ENCODE assay signal across 21 mouse cellular contexts in the genomic region with DNA sequence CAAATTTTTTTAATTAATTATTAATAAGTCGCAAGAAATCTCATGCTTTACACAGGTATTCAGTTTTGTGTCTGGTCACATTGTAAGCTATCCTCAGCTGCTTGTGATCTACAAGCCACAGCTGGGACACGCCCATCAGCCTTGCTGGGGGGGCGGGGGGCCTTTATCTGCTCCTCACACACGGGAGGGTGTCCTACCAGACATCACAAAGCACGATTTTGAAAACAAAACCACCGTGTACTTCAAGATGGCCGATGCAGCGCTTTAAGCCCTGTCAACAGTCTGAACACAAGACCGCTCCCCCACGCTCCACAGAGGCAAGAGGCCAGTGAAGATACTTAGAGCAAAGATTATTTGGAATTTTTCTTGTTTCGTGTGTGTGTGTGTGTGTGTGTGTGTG. TPM values are rescaled to one million over a fixed set of nuclear protein-coding genes. Genes with fewer than 3 reads are reported as not detected.
DNase-seq lines count a peak whose midpoint lies in the region; ATAC-seq and TF ChIP-seq lines count a peak whose summit lies in the region.
"Had no signal": no experiment of that assay in that cellular context is flagged by ENCODE, and none has a peak within 500 bp of the region (broad histone marks: within the 10 kb centered on the region; RNA-seq: fewer than 3 reads in every experiment).

No protein-coding gene starts in this region.

- no peak overlapping the region for H3K9ac ChIP-seq in intestine, embryonic 15.5 days
- no peak overlapping the region for H3K9ac ChIP-seq in intestine, postnatal 0 days (ENCODE audit: low read depth, low read length)
- H3K9ac ChIP-seq: forebrain, embryonic 15.5 days; hindbrain, embryonic 15.5 days; limb, embryonic 15.5 days; neural tube, embryonic 12.5 days had no signal

- DNase-seq in c-Kit-positive CD71-negative TER-119-negative erythroid progenitor cells, embryonic 14.5 days (ENCODE audit: low read depth), result peak; percentile 24
- DNase-seq in liver, result peak; percentile 97
- peak; percentile 16 to 58 for DNase-seq in spleen, postnatal 10 days (ENCODE audit: low spot score in 2 of 2)
- no peak for DNase-seq in layer of hippocampus, adult 8-10 months (ENCODE audit: low spot score in 2 of 2)
- no peak for DNase-seq in embryonic facial prominence, embryonic 10.5 days (ENCODE audit: low spot score)
- no peak for DNase-seq in urinary bladder, adult 2 months (ENCODE audit: low spot score)
- DNase-seq: cerebellum, adult 9-10 months; kidney, adult 8-10 months; lung, postnatal 4 days had no signal

- no peak overlapping the region for H3K4me2 ChIP-seq in intestine, embryonic 15.5 days (replicated peaks)
- no peak overlapping the region for H3K4me2 ChIP-seq in intestine, postnatal 0 days (replicated peaks; ENCODE audit: low read depth)
- H3K4me2 ChIP-seq: forebrain, embryonic 15.5 days; hindbrain, embryonic 15.5 days; limb, embryonic 15.5 days; neural tube, embryonic 12.5 days had no signal

- no peaks in the 10 kb centered on the region for H3K4me1 ChIP-seq in intestine, embryonic 15.5 days (replicated peaks)
- no peaks in the 10 kb centered on the region for H3K4me1 ChIP-seq in intestine, postnatal 0 days (replicated peaks; ENCODE audit: control insufficient read depth, insufficient read depth, low read length)
- H3K4me1 ChIP-seq in embryonic facial prominence, embryonic 10.5 days, result peaks cover 6% of the 10 kb centered on the region
- H3K4me1 ChIP-seq: neural tube, embryonic 12.5 days had no signal

- H3K36me3 ChIP-seq in intestine, embryonic 15.5 days, result no peaks in the 10 kb centered on the region
- no peaks in the 10 kb centered on the region for H3K36me3 ChIP-seq in intestine, postnatal 0 days (ENCODE audit: control insufficient read depth, insufficient read depth)
- no peaks in the 10 kb centered on the region for H3K36me3 ChIP-seq in embryonic facial prominence, embryonic 10.5 days (replicated peaks)
- H3K36me3 ChIP-seq: forebrain, embryonic 15.5 days; hindbrain, embryonic 15.5 days; limb, embryonic 15.5 days; neural tube, embryonic 12.5 days had no signal

- H3K27me3 ChIP-seq in intestine, embryonic 15.5 days (replicated peaks), result no peaks in the 10 kb centered on the region
- H3K27me3 ChIP-seq in intestine, postnatal 0 days (replicated peaks; ENCODE audit: control insufficient read depth, insufficient read depth, low read length), result no peaks in the 10 kb centered on the region
- H3K27me3 ChIP-seq in embryonic facial prominence, embryonic 10.5 days (replicated peaks; ENCODE audit: low read depth, poor library complexity, severe bottlenecking), result no peaks in the 10 kb centered on the region
- H3K27me3 ChIP-seq: forebrain, embryonic 15.5 days; hindbrain, embryonic 15.5 days; limb, embryonic 15.5 days; neural tube, embryonic 12.5 days had no signal

- H3K4me3 ChIP-seq in intestine, embryonic 15.5 days (replicated peaks), result no peak overlapping the region
- H3K4me3 ChIP-seq in intestine, postnatal 0 days (ENCODE audit: low read depth, low read length), result no peak overlapping the region
- H3K4me3 ChIP-seq in embryonic facial prominence, embryonic 10.5 days, result no peak overlapping the region
- H3K4me3 ChIP-seq: forebrain, embryonic 15.5 days; hindbrain, embryonic 15.5 days; limb, embryonic 15.5 days; neural tube, embryonic 12.5 days had no signal

- WGBS in intestine, embryonic 15.5 days, result 77% methylated on average over 11 of the region's 11 CpGs
- 77% methylated on average over 11 of the region's 11 CpGs for WGBS in intestine, postnatal 0 days
- 86% methylated on average over 11 of the region's 11 CpGs for whole genome bisulfite sequencing in embryonic facial prominence, embryonic 10.5 days

- H3K27ac ChIP-seq in intestine, embryonic 15.5 days, result no peak overlapping the region
- no peak overlapping the region for H3K27ac ChIP-seq in intestine, postnatal 0 days (ENCODE audit: low read depth, low read length)
- H3K27ac ChIP-seq in embryonic facial prominence, embryonic 10.5 days (replicated peaks), result no peak overlapping the region
- H3K27ac ChIP-seq: forebrain, embryonic 15.5 days; hindbrain, embryonic 15.5 days; limb, embryonic 15.5 days; neural tube, embryonic 12.5 days had no signal

- no peaks in the 10 kb centered on the region for H3K9me3 ChIP-seq in intestine, embryonic 15.5 days
- no peaks in the 10 kb centered on the region for H3K9me3 ChIP-seq in intestine, postnatal 0 days (ENCODE audit: control insufficient read depth)
- no peaks in the 10 kb centered on the region for H3K9me3 ChIP-seq in embryonic facial prominence, embryonic 10.5 days
- H3K9me3 ChIP-seq: forebrain, embryonic 15.5 days; hindbrain, embryonic 15.5 days; limb, embryonic 15.5 days; neural tube, embryonic 12.5 days had no signal

- peak; percentile 51; the same call in 1 of the 2 replicates for ATAC-seq in intestine, embryonic 15.5 days
- no peak for ATAC-seq in intestine, postnatal 0 days
- ATAC-seq: activated CD4-positive, CD25-positive, alpha-beta regulatory T cell, adult 4 months; forebrain, embryonic 15.5 days had no signal

- TF ChIP-seq CTCF in intestine, postnatal 0 days (IDR thresholded peaks at IDR 0.05; ENCODE audit: low read depth), result no peak

RNA-seq across cellular contexts. Expression of a gene that starts 42.2 kb away (rescaled TPM):
- polyA plus RNA-seq in intestine, embryonic 15.5 days (2015; fragmentation: Nextera tagmentation; extraction: Ambion mirVana), result not detected in 2 replicates
- polyA plus RNA-seq in intestine, postnatal 0 days (2015; fragmentation: Nextera tagmentation; extraction: Ambion mirVana), result not detected in 2 replicates
- under 1 TPM in 3 of 4 experiments, not detected in 1; 0.16 to 0.35 (median 0.22) TPM for total RNA-seq in layer of hippocampus, adult 8-10 months (2022)
- polyA plus RNA-seq in embryonic facial prominence, embryonic 10.5 days (2016; fragmentation: Nextera tagmentation; extraction: Ambion mirVana), result not detected in 2 replicates
- polyA plus RNA-seq in urinary bladder, adult 2 months (2012; rRNA removed), result not detected in 2 replicates
- total RNA-seq: gastrocnemius, adult 8-10 months; heart, adult 8-10 months had no signal
- polyA plus RNA-seq: activated CD4-positive, CD25-positive, alpha-beta regulatory T cell, adult 4 months; embryonic facial prominence, embryonic 11.5 days; limb, embryonic 15.5 days; neural tube, embryonic 12.5 days; spleen, adult 2 months; thymus, postnatal 0 days had no signal

RNA-seq across cellular contexts. Expression of a gene that starts 54.9 kb away (rescaled TPM):
- polyA plus RNA-seq in intestine, embryonic 15.5 days (2015; fragmentation: Nextera tagmentation; extraction: Ambion mirVana), result 14.5 and 15.1 TPM in 2 replicates
- polyA plus RNA-seq in intestine, postnatal 0 days (2015; fragmentation: Nextera tagmentation; extraction: Ambion mirVana), result 11.5 and 12.7 TPM in 2 replicates
- 10 to 100 TPM; 19.5 to 22.8 (median 21.6) TPM for total RNA-seq in layer of hippocampus, adult 8-10 months (2022)
- polyA plus RNA-seq in embryonic facial prominence, embryonic 10.5 days (2016; fragmentation: Nextera tagmentation; extraction: Ambion mirVana), result 25.8 and 27.8 TPM in 2 replicates
- 20.6 and 22.6 TPM in 2 replicates for polyA plus RNA-seq in urinary bladder, adult 2 months (2012; rRNA removed)

Comparison
In these comparisons a context has a peak if more than half of its experiments do, and no peak if none do; other contexts are left out.
1. DNase-seq: peak in c-Kit-positive CD71-negative TER-119-negative erythroid progenitor cells, embryonic 14.5 days (single experiment), liver (single experiment) and spleen, postnatal 10 days (2 of 2); none in layer of hippocampus, adult 8-10 months (0 of 2), embryonic facial prominence, embryonic 10.5 days (single experiment) and urinary bladder, adult 2 months (single experiment).